Mouse (Mus musculus): ENCODE measurements around the gene Vmn2r8. TPM values are rescaled to one million over a fixed set of nuclear protein-coding genes. Genes with fewer than 3 reads are reported as not detected.
"Not testable (repeated sequence)": the region's sequence is repeated elsewhere in the genome, so short reads cannot be mapped to it uniquely, and the experiment has no call there.

The Vmn2r8 gene
- polyA plus RNA-seq, 1 experiment from 2014 or later, result not detected

- H3K9me3 ChIP-seq (ENCODE audit: low read length); H3K4me1 ChIP-seq (ENCODE audit: insufficient read depth); H3K9ac ChIP-seq (replicated peaks); H3K27me3 ChIP-seq (ENCODE audit: insufficient read depth, low read length); H3K27ac ChIP-seq (ENCODE audit: low read depth); H3K36me3 ChIP-seq (replicated peaks; ENCODE audit: insufficient read depth, low read length); H3K4me3 ChIP-seq (ENCODE audit: low read depth, low read length); H3K4me2 ChIP-seq (ENCODE audit: low read depth, low read length); ATAC-seq: not testable (repeated sequence)
- WGBS (ENCODE audit: insufficient replicate concordance), result 38% methylated on average over 1 of the region's 1 CpGs
- peak; percentile 22 for DNase-seq
- TF ChIP-seq CTCF (IDR thresholded peaks at IDR 0.05; ENCODE audit: low read depth), result peak; percentile 58
Observed at GRCm38 (mm10) chr5:108790385-108790784, 18.3 kb downstream of the Vmn2r8 start.

DNA sequence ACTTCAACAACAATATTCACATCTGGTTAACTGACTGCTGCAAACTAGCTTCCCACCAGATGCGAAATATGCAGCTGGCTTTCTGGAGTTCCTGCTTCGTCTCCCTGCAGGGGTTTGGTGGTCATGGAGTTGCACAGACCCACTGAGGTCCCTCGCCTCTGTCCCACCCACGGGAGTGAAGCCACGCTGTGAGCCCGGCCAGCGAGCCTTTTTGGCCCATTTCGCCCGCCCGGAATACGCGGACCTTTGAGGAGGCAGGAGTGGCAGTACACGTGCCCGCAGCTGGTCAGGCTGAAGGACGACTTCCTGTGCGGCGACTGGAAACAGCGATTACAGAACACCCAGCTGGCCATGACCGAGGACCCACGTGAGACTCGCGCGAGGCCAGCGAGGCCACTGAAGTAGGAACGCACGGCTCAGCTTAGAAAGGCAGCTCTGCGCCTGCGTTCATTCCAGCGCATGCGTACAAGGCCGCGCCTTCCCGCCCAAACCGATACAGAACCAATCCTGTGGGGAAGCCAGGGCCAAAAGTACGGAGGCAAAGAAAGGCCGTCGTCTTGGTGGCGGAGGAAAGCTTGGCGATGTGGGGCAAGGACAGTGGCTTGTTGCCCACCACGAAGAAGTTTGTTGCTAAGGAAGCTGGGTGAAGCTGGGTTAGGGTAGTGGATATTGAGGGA lies 33.9 kb downstream of the Vmn2r8 start, which contains the start of gene Rnf212:
Gene Rnf212, minus strand, starts transcription at position 353 of the 677 bp plus-strand sequence.
- Histone ChIP-seq H3K9me3 (ENCODE audit: low read length) (no peaks in the 10 kb centered on the region), H3K27ac (ENCODE audit: low read depth) (no peak within 1 kb of the TSS), H3K27me3 (ENCODE audit: insufficient read depth, low read length) (no peaks in the 10 kb centered on the region), H3K4me2 (ENCODE audit: low read depth, low read length) (no peak within 1 kb of the TSS), H3K4me1 (ENCODE audit: insufficient read depth) (no peaks in the 10 kb centered on the region), H3K4me3 (ENCODE audit: low read depth, low read length) (no peak within 1 kb of the TSS), H3K9ac (replicated peaks) (no peak within 1 kb of the TSS), H3K36me3 (replicated peaks; ENCODE audit: insufficient read depth, low read length) (no peaks in the 10 kb centered on the region)
- DNase-seq, result no peak
- WGBS (ENCODE audit: insufficient replicate concordance), result 69% methylated on average over 40 of the region's 40 CpGs
- ATAC-seq, result no peak
- no peak for TF ChIP-seq EP300 (IDR thresholded peaks at IDR 0.05; ENCODE audit: low read depth)
- no peak for TF ChIP-seq CTCF (IDR thresholded peaks at IDR 0.05; ENCODE audit: low read depth)

- Histone ChIP-seq H3K4me2 (ENCODE audit: low read depth, low read length) (no peak overlapping the region), H3K27ac (ENCODE audit: low read depth) (no peak overlapping the region), H3K4me1 (ENCODE audit: insufficient read depth) (no peaks in the 10 kb centered on the region), H3K9me3 (ENCODE audit: low read length) (no peaks in the 10 kb centered on the region), H3K27me3 (ENCODE audit: insufficient read depth, low read length) (no peaks in the 10 kb centered on the region), H3K36me3 (replicated peaks; ENCODE audit: insufficient read depth, low read length) (no peaks in the 10 kb centered on the region), H3K4me3 (ENCODE audit: low read depth, low read length) (no peak overlapping the region), H3K9ac (replicated peaks) (no peak overlapping the region)
- no peak for ATAC-seq
- no peak for DNase-seq
- no peak for TF ChIP-seq CTCF (IDR thresholded peaks at IDR 0.05; ENCODE audit: low read depth)
- no peak for TF ChIP-seq EP300 (IDR thresholded peaks at IDR 0.05; ENCODE audit: low read depth)
- 82% methylated on average over 2 of the region's 2 CpGs for WGBS (ENCODE audit: insufficient replicate concordance)
Observed at GRCm38 (mm10) chr5:108760002-108760401, 48.6 kb downstream of the Vmn2r8 start.

DNA sequence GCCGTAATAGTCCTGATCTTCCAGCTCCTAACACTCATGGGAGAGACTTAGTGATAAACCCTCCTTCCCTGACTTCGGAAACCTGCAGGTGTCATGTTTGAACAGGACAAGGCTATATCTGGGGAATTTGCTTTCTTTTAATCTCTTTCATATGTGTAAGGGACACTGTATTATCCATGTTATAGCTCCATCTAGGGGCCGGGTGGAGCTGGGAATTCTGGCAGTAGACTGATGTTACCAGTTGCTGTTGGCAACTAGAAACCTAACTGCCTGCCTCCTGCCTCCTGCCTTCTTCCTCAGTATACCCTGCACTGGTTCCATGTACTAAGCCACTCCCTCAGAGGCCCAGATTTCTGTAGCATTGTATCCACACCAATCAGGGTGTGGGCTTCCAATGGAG lies 50.3 kb downstream of the Vmn2r8 start:
- Histone ChIP-seq H3K9me3 (ENCODE audit: low read length) (no peaks in the 10 kb centered on the region), H3K4me1 (ENCODE audit: insufficient read depth) (no peaks in the 10 kb centered on the region), H3K4me3 (ENCODE audit: low read depth, low read length) (no peak overlapping the region), H3K4me2 (ENCODE audit: low read depth, low read length) (no peak overlapping the region), H3K27ac (ENCODE audit: low read depth) (no peak overlapping the region), H3K9ac (replicated peaks) (no peak overlapping the region), H3K36me3 (replicated peaks; ENCODE audit: insufficient read depth, low read length) (no peaks in the 10 kb centered on the region), H3K27me3 (ENCODE audit: insufficient read depth, low read length) (no peaks in the 10 kb centered on the region)
- ATAC-seq, result no peak
- TF ChIP-seq EP300 (IDR thresholded peaks at IDR 0.05; ENCODE audit: low read depth), result no peak
- TF ChIP-seq CTCF (IDR thresholded peaks at IDR 0.05; ENCODE audit: low read depth), result peak; percentile 47
- WGBS (ENCODE audit: insufficient replicate concordance), result 48% methylated on average over 3 of the region's 3 CpGs
- DNase-seq, result no peak

DNA sequence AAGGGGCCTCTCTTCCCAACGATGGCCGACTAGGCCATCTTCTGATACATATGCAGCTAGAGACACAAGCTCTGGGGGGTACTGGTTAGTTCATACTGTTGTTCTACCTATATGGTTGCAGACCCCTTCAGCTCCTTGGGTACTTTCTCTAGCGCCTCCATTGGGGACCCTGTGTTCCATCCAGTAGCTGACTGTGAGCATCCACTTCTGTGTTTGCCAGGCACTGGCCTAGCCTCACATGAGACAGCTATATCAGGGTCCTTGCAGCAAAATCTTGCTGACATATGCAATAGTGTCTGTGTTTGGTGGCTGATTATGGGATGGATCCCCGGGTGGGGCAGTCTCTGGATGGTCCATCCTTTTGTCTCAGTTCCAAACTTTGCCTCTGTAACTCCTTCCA lies 57.4 kb downstream of the Vmn2r8 start:
- DNase-seq; H3K4me3 ChIP-seq (ENCODE audit: low read depth, low read length); H3K27me3 ChIP-seq (ENCODE audit: insufficient read depth, low read length); H3K4me2 ChIP-seq (ENCODE audit: low read depth, low read length); H3K36me3 ChIP-seq (replicated peaks; ENCODE audit: insufficient read depth, low read length); ATAC-seq; H3K4me1 ChIP-seq (ENCODE audit: insufficient read depth); H3K9me3 ChIP-seq (ENCODE audit: low read length); H3K9ac ChIP-seq (replicated peaks): not testable (repeated sequence)
- H3K27ac ChIP-seq (ENCODE audit: low read depth), result 0 out of 2 replicates have a peak overlapping the region, but pooled peaks have one; percentile 22
- WGBS (ENCODE audit: insufficient replicate concordance), result 71% methylated on average over 4 of the region's 4 CpGs

GRCm38 (mm10) chr5:108750328-108751210 lies 58.1 kb downstream of the Vmn2r8 start:
- no peaks in the 10 kb centered on the region for H3K27me3 ChIP-seq (ENCODE audit: insufficient read depth, low read length)
- TF ChIP-seq EP300 (IDR thresholded peaks at IDR 0.05; ENCODE audit: low read depth) (peak; percentile 89), CTCF (IDR thresholded peaks at IDR 0.05; ENCODE audit: low read depth) (no peak)
- H3K4me3 ChIP-seq (ENCODE audit: low read depth, low read length), result 0 out of 2 replicates have a peak overlapping the region, but pooled peaks have one; percentile 10
- no peak overlapping the region for H3K4me2 ChIP-seq (ENCODE audit: low read depth, low read length)
- no peaks in the 10 kb centered on the region for H3K36me3 ChIP-seq (replicated peaks; ENCODE audit: insufficient read depth, low read length)
- H3K9ac ChIP-seq (replicated peaks), result no peak overlapping the region
- H3K27ac ChIP-seq (ENCODE audit: low read depth), result peak overlapping the region; percentile 22; the same call in 1 of the 2 replicates
- ATAC-seq (peak; percentile 62), DNase-seq (no peak)
- H3K9me3 ChIP-seq (ENCODE audit: low read length), result no peaks in the 10 kb centered on the region
- 68% methylated on average over 5 of the region's 5 CpGs for WGBS (ENCODE audit: insufficient replicate concordance)
- no peaks in the 10 kb centered on the region for H3K4me1 ChIP-seq (ENCODE audit: insufficient read depth)
